ENCODE assay signal across 25 mouse cellular contexts in the genomic region with DNA sequence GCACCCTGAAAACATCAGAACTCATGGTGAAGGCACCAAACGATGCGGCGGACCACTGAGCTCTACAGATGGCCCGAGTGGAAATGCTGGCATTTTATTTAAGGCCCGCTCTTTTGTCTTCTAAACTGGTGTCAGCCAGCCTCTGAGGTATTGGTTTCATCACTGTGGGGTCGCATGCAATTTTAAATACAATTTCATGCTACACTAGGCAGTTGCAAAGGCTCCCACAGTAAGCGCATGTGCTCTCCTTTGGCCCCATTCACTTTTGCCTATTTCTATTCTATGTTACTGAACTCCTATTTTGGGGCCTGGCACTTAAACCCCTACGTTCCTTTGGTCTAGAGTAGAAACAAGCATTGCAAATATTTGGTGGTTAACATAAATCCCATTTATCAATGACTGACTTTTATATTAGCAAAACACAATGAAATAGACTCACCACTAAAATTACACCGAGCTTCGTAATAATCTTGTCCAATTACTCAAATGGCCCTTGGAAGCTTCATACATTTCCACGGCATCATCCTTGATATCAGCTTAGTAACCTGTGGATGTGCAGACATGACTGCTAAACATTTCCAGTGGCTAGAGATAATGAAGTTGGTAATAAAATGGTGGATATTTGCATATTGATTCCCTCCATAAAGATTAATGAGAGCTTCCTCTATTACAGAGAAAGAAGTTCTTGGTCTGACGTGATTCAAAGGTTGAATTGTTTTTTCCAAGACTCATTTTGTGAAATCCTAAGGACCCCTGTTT.
"Had no signal": no experiment of that assay in that cellular context is flagged by ENCODE, and none has a peak within 500 bp of the region (broad histone marks: within the 10 kb centered on the region; RNA-seq: fewer than 3 reads in every experiment).

No protein-coding gene starts in this region.

- H3K27me3 ChIP-seq: heart, embryonic 13.5 days; heart, embryonic 15.5 days; kidney, embryonic 15.5 days; limb, embryonic 12.5 days had no signal

- ATAC-seq: forebrain, embryonic 16.5 days; hindbrain, postnatal 0 days; intestine, embryonic 16.5 days had no signal

- H3K27ac ChIP-seq: heart, adult 2 months; heart, embryonic 13.5 days; heart, embryonic 15.5 days; hindbrain, postnatal 0 days; kidney, embryonic 15.5 days; kidney, postnatal 0 days; layer of hippocampus, adult 2 months; left cerebral cortex, adult 2 months; limb, embryonic 10.5 days; limb, embryonic 12.5 days had no signal

- H3K36me3 ChIP-seq: heart, embryonic 13.5 days; heart, embryonic 15.5 days; kidney, embryonic 15.5 days; limb, embryonic 10.5 days; limb, embryonic 12.5 days had no signal

- H3K4me3 ChIP-seq: heart, adult 2 months; heart, embryonic 13.5 days; heart, embryonic 15.5 days; kidney, embryonic 15.5 days; layer of hippocampus, adult 2 months; left cerebral cortex, adult 2 months; limb, embryonic 10.5 days; limb, embryonic 12.5 days had no signal

- H3K4me2 ChIP-seq: heart, embryonic 11.5 days; heart, embryonic 13.5 days; heart, embryonic 15.5 days; kidney, embryonic 15.5 days; limb, embryonic 12.5 days; liver, embryonic 11.5 days had no signal

- H3K4me1 ChIP-seq: heart, embryonic 13.5 days; heart, embryonic 15.5 days had no signal

- DNase-seq: gastrocnemius, postnatal 14 days; gastrocnemius, postnatal 36 days; heart, adult 11 months; heart, adult 2 months; heart, postnatal 14 days; heart, postnatal 36 days; kidney, adult 11 months; kidney, adult 2 months; kidney, adult 9 months; kidney, postnatal 14 days; kidney, postnatal 36 days; liver had no signal

- H3K9ac ChIP-seq: heart, embryonic 13.5 days; heart, embryonic 15.5 days; kidney, embryonic 15.5 days; limb, embryonic 12.5 days had no signal

- H3K9me3 ChIP-seq: heart, embryonic 13.5 days; heart, embryonic 15.5 days; kidney, embryonic 15.5 days; limb, embryonic 10.5 days; limb, embryonic 12.5 days had no signal
